Mouse (Mus musculus) right cerebral cortex, postnatal 14 days (tissue): ENCODE measurements around the gene Eef1a1.

Source experiments
- DNase-seq: peaks from one replicate; pipeline ENCODE4 v3.0.0; 2022

The Eef1a1 gene

DNA sequence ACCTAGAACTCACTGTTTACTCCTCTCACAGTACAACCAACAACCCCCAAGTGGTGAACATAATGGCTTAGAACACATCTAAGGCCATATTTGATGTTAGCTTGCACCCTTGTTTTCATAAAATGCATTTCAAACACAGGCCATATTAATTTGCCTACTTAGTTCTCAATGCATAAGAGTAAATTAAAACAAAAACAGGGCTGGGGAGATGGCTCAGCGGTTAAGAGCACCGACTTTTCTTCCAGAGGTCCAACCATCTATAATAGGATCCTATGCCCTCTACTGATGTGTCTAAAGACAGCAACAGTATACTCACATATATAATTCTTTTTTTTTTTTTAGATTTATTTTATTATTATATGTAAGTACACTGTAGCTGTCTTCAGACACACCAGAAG, 13.6 kb downstream of the Eef1a1 start:
- DNase-seq = no peak

GRCm38 (mm10) chr9:78474771-78475382, 14.1 kb downstream of the Eef1a1 start:
- no peak for DNase-seq

- DNase-seq = no peak
These were observed 14.7 kb downstream of the Eef1a1 start for GRCm38 (mm10) chr9:78474270-78474669.

- no peak for DNase-seq
These were observed 15.4 kb downstream of the Eef1a1 start for GRCm38 (mm10) chr9:78473588-78473987.

- DNase-seq = no peak
These were observed 23.2 kb downstream of the Eef1a1 start for GRCm38 (mm10) chr9:78465725-78466124.

DNA sequence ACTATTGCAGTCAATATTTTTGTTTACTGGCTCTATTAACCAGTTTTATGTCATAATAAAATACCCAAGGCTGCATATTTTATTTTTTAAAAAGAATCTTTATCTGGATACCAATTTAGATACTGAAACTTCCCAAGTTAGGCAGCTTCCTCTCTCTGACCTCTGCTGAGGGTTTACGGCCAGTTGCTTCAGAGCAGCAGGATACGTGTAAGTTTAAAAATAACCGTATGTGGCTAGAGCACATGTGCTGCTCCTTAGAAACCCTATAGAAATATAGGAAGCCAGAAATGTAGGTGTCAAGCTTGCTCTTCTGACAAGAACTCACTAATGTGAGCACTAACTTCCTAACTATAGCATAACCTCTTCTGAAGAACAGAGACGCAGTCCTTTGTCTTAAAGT, 25.6 kb downstream of the Eef1a1 start:
- DNase-seq = no peak

DNA sequence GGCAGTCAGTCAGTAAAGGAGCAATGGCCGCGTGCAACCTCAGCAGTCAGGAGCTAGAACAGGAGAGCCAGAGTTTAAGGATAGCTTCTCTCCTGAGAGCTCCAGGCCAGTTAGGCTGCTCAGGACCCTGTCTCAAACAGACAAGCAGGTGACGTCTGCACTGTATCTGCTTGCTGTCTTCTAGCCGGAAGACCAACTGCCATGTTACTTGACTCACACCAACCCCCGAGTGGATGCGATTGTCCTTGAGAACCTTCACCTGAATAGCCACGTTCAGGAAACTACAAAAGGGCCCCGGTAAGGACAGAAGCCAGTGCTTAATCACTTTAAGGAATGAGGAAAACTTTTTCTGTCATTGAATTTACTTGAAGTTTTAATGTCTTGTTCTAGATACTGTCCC, 31.9 kb downstream of the Eef1a1 start:
- DNase-seq = no peak

GRCm38 (mm10) chr9:78451382-78451781, 37.6 kb downstream of the Eef1a1 start:
- DNase-seq = no peak

GRCm38 (mm10) chr9:78450404-78450803, 38.5 kb downstream of the Eef1a1 start:
- no peak for DNase-seq

DNA sequence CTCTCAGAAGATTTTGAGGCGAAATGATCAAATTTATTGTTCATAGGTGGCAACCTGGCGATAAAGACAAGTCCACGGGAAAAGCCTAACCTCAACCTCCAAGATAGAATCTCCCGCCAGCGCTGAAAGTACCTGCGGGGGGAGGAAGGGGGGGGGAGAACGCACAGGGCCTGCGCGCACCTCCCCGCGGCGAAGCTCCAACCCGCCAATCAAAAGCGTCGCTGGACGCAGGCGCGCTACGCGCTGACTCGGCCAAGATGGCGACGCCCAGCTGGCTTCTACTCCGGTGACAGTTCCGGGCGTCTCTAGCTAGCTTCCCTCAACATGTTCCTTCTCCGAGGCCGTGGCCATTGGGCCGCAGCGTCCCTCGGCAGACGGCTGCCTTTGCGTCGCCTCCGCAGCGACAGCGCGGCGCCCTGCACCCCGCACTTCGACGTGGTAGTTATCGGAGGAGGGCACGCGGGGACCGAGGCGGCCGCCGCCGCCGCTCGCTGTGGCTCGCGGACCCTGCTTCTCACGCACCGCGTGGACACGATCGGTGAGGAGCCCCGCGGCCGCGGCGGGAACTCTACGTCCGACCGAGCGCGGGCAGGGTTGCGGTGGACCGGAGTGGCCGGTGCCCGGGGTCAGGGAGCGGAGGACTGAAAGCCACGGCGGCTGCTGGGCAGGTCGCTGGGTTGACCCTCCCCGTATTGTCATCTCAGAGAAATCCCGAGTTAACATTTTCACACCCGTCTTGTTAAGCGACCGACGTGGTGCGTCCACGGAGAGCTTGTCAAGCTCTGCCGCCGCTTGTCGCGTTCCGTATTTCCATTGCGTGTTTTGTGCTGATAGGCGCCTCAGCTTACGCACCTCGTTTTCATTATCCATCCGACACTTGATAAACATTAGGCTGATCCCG, 40.7 kb downstream of the Eef1a1 start, which contains the start of the genes Mto1 and Gm17324:
TSS of gene Mto1 (plus strand) at position 236 of the 901 bp plus-strand sequence.
TSS of gene Gm17324 (minus strand) at position 814 of the 901 bp plus-strand sequence.
- DNase-seq = peak; percentile 85

- no peak for DNase-seq
These were observed 41.4 kb downstream of the Eef1a1 start for GRCm38 (mm10) chr9:78447606-78447972.

DNA sequence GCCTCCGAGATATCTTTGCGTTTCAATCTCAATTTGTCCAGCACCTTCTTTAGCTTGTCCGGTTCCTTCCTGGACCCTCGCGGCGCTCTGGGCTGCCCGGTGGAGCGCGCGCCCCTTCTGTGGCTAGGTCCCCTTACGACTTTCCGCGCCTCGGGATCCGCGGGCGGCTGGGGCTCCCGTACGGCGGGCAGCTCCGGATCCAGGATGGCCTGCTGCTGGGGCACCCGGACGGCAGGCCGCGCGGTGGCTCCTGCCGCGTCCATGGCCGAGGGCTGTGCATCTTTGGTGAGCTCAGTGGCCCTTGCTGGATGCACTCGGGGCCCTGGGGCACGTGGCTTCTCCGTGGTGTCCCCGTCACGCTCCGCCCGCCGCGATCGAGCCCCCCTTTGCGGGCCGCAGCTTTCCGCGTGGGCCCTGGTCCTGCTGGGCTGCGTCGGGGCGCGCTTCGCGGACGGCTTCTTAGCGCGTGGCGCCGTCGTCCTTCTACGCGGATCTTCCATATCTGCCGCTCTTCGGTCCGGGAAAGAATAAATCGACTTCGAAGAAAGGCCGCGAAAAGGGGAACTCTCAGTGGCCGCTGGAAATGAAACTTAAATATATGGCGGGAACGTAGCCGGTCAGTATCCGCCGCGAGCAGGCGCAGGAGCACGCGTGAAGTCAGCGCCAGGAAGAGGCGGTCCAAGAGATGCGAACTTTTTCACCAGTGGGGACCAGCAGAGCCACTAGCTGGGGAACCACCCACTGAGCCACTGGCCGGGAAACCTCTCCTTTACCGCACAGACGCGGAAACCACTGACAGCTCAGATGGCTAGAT, 46.2 kb downstream of the Eef1a1 start, which contains the start of gene Cgas:
TSS of gene Cgas (minus strand) at position 659 of the 814 bp plus-strand sequence.
- DNase-seq = peak; percentile 30

DNA sequence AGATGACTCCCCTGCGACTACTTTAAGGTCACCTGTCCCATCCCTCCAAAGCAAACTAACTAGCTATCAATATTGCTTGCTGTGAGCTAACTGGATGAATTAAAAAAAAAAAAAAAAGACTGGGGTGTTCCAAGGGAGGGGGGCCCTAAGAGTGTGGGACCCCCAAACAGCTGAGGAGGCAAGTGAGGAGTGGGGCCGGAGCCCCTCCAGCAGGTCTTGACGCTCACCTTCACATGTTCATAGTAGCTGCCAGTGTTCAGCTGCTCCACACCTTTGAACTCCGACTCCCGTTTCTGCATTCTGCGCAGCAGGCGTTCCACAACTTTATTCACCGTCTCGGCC, 46.7 kb downstream of the Eef1a1 start:
- no peak for DNase-seq

DNA sequence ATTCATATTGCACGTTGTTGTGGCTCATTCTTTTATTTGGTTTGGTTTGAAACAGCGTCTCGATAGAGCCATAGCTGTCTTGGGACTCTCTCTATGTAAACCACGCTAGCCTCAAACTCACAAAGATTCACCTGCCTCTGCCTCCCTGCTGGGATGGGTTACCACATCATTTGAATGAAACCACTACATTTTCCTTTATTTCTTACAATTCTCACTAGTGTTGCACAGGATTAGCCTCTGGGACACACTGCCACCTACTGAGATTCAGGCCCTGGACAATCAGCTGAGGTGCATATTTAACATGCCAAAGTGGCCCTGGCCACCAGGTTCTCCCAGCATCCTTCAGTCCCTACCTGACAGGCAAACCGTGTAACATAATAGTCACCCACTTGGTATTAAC, 49.5 kb downstream of the Eef1a1 start:
- DNase-seq = no peak

- no peak for DNase-seq
These were observed 56.5 kb downstream of the Eef1a1 start for GRCm38 (mm10) chr9:78432471-78432870.

DNA sequence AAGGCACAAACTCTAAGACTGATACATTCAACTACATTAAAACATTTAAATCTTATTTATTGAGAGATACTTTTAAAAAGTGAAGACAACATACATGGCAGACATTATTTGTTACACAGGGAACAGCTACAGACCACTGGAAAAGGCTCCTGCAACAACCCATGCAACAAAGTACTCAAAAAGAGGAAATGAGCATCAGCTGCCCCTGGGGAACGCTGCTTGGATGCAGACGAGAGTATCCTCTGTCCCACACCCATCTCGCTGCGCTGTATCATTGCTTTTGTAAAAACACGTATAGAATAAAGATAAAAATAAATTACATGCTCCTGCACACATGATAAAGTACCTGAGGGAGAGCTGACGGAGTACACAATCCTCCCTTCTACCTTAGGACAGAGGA, 58.5 kb downstream of the Eef1a1 start:
- DNase-seq = no peak

DNA sequence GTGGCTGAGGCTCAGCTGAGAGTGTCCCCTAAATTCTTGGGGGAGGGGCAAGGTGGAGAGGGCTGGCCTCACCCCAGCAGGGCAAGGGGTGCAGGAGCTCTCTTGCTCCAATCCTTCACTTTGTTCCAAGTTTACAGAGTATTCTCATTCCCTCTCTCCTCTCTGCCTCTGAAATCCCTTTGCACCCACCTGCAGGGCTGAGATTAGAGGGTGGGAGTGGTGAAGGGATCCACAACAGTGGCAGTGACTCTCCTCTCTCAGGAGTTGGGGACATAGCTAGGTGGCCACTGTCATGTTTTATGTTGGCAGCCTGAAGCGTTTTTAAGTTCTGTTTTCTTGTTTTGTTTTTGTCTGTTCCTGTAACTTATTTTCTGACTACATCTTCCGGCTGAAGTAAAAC, 59.4 kb downstream of the Eef1a1 start:
- DNase-seq = no peak

DNA sequence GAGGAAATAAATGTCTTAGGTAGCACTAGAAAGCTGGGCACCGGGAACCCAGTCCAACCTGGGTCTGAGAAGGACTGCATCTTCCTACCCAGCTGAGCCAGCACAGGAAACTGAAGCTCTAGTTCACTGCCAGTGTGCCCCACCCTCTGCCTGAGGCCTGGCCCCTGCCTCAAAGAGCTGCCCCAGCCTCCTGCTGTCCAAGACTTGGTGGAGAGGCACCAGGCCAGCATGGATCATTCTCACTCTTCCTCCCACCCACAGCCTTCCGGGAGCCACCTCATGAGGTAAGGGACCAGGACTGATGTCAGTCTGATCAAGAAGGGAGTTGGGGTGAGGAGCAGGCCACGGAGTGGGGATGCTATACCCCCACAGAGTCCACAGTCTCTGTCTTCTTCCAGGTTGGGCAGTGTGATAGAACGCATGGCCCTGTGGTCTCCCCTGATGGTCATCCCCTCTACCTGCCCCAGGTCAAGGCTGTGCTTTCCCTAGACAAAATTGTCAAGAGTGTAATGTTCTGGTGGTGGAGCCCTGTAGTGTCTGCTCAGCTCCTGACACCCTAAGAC, 60.0 kb downstream of the Eef1a1 start:
- DNase-seq = no peak
